Mouse (Mus musculus) embryonic facial prominence, embryonic 15.5 days (tissue): ENCODE results near the gene Clta. TPM values are rescaled to one million over a fixed set of nuclear protein-coding genes. Genes with fewer than 3 reads are reported as not detected.

ENCODE experiments used
- ATAC-seq: fragments of 200-750 bp; cut with Nextera tagmentation; 2 replicates; pipeline ENCODE4 v1.8.0; 2017; ENCODE audit warnings: low read depth, moderate TSS enrichment; ENCODE audit not compliant: insufficient number of reproducible peaks, low FRiP score, low TSS enrichment
- H3K27ac ChIP-seq: fragments of 300-500 bp; sonication (generic); replicated peaks from 2 replicates; pipeline ENCODE4 v1.5.1; 2015; ENCODE audit warnings: mild to moderate bottlenecking, inconsistent platforms
- H3K27me3 ChIP-seq: fragments of 300-500 bp; sonication (generic); 2 replicates; pipeline ENCODE4 v1.6.1; 2015; ENCODE audit warnings: inconsistent platforms
- H3K36me3 ChIP-seq: fragments of 300-500 bp; sonication (generic); 2 replicates; pipeline ENCODE4 v1.6.1; 2015; ENCODE audit warnings: mild to moderate bottlenecking, inconsistent platforms
- H3K4me1 ChIP-seq: fragments of 300-500 bp; sonication (generic); 2 replicates; pipeline ENCODE4 v1.6.1; 2015; ENCODE audit warnings: inconsistent platforms
- H3K4me2 ChIP-seq: fragments of 300-500 bp; sonication (generic); replicated peaks from 2 replicates; pipeline ENCODE4 v1.6.1; 2015; ENCODE audit warnings: mild to moderate bottlenecking, inconsistent platforms
- H3K4me3 ChIP-seq: fragments of 300-500 bp; sonication (generic); replicated peaks from 2 replicates; pipeline ENCODE4 v1.5.1; 2015; ENCODE audit warnings: mild to moderate bottlenecking, inconsistent platforms
- H3K9ac ChIP-seq: fragments of 300-500 bp; sonication (generic); 2 replicates; pipeline ENCODE4 v1.6.1; 2015; ENCODE audit warnings: inconsistent platforms
- H3K9me3 ChIP-seq: fragments of 300-500 bp; sonication (generic); replicated peaks from 2 replicates; pipeline ENCODE4 v1.6.1; 2016; ENCODE audit warnings: inconsistent platforms
- WGBS: fragments of 180-500 bp; shearing (Covaris S2); methylation state at CpG from one replicate; pipeline ENCODE4 v1.1.7; 2015; 5-methylcytosine and 5-hydroxymethylcytosine counted together
- polyA plus RNA-seq: library from polyadenylated mRNA; unstranded; fragments of >200 nt; fragmentation: Nextera tagmentation; extraction: Ambion mirVana; gene quantifications from 2 replicates; pipeline ENCODE4 v1.2.1, GENCODE M21; 2015

Gene Clta
- 247 and 259 TPM in 2 replicates for polyA plus RNA-seq

DNA sequence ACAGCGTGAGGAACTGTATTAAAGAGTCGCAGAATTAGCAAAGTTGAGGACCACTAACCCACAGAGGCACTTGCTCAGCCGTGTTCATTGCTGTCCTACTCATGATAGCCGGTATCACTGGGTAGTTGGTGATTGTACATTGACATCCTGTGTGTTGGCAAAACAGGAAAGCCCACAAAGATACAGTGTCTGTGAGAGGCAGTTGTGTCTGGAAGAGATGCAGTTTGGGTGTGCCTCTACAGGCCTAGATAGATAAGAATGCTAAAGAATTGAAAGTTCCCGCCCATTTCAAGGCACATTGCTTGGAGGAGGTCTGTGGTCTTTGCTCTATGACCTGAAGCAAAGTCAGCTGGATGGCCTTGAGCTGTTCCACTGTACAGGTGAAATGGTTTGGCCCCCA, at the start of gene Clta:
Gene Clta, plus strand, starts transcription at position 327 of the 400 bp plus-strand sequence.
- Histone ChIP-seq H3K36me3 (no peaks in the 10 kb centered on the region), H3K27me3 (no peaks in the 10 kb centered on the region), H3K4me2 (no peak within 1 kb of the TSS), H3K4me3 (no peak within 1 kb of the TSS), H3K9me3 (no peaks in the 10 kb centered on the region), H3K27ac (no peak within 1 kb of the TSS), H3K4me1 (no peaks in the 10 kb centered on the region), H3K9ac (no peak within 1 kb of the TSS)
- 85% methylated on average over 5 of the region's 5 CpGs for WGBS
- ATAC-seq, result no peak

DNA sequence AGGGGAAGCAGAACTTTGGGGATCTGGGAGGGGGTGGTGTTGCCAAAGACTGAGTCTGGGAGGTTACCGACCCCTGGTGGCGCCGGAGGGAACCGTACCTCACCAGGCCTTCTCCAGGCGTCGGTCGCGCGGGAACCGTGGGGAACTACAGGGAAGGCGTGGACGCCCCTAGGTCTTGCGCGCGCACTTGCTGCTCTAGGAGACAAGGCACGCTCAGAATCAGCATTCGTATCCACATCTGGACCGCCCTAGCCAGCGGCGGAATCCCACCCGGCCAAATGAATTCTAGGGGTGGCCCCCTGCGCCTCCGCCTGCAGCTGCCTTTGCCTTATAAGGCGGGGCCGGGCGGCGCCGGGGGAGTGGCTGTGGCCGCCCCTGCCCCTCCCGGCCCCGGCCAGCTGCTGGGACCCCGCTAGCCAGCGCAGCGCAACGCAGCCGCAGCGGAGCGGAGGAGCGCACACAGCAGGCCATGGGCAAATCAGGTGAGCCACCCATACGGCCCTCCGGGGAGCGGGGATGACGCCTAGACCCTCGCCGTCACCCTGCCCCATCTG, 46.9 kb upstream of the Clta start, which contains the start of gene Glipr2:
Gene Glipr2, plus strand, starts transcription at position 110 of the 554 bp plus-strand sequence.
- Histone ChIP-seq H3K27me3 (no peaks in the 10 kb centered on the region), H3K4me2 (peak within 1 kb of the TSS; percentile 93), H3K27ac (peak within 1 kb of the TSS; percentile 87), H3K9ac (peak within 1 kb of the TSS; percentile 44), H3K9me3 (no peaks in the 10 kb centered on the region), H3K36me3 (no peaks in the 10 kb centered on the region), H3K4me3 (peak within 1 kb of the TSS; percentile 73), H3K4me1 (peaks cover 13% of the 10 kb centered on the region)
- under 1% methylated on average over 45 of the region's 45 CpGs for WGBS
- ATAC-seq, result peak; percentile 88

DNA sequence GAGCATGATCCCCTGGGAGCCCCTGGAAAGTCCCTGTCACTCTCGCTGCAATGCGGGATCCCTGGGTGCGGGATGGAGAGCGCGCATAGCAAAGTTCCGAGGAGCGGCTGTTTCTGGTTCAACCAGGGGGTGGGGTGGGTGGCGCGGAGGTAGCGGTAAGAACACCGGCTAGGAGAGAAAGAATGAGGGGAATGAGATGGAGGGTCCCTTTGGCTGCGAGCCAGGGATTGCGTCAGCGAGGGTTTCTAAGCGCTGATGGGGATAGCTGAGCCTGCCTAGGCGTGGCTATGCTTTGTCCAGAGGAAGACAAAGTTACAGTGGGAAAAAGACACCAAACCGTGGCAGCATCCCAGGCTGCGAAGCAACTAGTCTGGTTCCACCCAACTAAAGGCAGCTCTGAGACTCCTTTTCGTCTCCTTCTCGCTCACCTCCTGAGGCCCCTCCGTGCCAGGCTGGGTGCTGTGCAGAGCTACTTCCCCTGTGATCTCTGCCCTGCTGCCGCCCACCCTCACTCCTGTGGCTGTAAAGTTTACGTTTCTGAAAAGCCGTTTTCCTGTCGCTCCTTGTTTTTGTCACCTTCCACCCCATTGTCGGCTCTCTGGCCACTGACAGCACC, 46.3 kb upstream of the Clta start:
- Histone ChIP-seq H3K36me3 (no peaks in the 10 kb centered on the region), H3K4me2 (peak overlapping the region; percentile 93), H3K9me3 (no peaks in the 10 kb centered on the region), H3K27ac (peak overlapping the region; percentile 87), H3K4me3 (peak overlapping the region; percentile 73), H3K9ac (peak overlapping the region; percentile 44), H3K4me1 (peaks cover 13% of the 10 kb centered on the region), H3K27me3 (no peaks in the 10 kb centered on the region)
- ATAC-seq, result peak; percentile 78
- WGBS, result under 1% methylated on average over 26 of the region's 26 CpGs

DNA sequence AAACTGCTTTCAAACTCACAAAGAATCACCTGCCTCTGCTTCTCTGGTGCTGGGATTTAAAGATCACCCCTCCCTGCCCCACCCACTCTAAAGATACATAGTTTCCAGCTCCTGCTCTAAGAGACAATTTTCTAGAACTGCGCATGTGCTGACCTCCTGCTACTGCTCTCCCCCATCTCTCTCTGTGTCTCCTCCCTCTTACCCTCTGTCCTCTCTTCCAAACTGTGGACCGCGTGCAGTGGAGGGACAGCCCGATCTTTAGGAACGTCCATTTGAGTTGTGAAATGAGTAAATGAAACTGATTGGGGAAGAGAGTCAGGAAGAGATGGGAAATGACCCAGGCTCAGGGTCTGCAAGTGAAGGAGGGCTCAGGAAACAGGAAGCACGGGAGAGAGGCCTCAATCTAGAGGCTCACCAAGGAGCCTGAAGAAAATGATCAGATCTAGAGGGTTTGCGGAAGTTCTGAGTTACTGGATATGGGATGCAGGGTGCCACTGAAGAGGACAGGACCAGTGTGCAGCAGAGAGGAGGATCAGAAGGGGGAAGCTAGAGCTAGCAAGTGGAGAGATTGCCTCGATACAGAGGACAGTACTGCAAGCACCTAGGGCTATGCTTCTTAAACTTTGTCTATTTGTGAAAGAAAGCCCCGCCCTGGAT, 44.6 kb upstream of the Clta start:
- Histone ChIP-seq H3K36me3 (no peaks in the 10 kb centered on the region), H3K4me2 (peak overlapping the region; percentile 9; the same call in 1 of the 2 replicates), H3K27ac (no peak overlapping the region), H3K4me1 (peaks cover 22% of the 10 kb centered on the region), H3K9ac (no peak overlapping the region), H3K27me3 (no peaks in the 10 kb centered on the region), H3K9me3 (no peaks in the 10 kb centered on the region), H3K4me3 (no peak overlapping the region)
- ATAC-seq, result no peak
- 62% methylated on average over 9 of the region's 9 CpGs for WGBS

DNA sequence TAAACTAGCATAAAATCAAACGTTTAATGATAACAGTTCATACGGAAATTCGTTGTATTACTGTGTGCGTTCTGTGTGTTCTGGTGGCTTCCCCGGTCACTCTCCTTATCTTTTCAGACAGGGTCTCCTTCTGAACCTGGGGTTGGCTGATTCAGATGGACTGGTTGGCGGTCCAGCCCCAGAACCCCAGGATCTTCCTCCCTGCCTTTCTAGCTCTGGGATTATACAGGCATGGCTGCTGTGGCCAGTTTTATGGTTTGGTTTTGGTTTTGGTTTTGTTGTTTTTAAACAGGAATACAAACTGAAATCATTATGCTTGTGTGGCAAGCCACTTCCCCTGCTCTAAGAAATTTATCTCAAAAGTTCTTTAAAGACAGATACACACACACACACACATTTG, 44.0 kb upstream of the Clta start:
- Histone ChIP-seq H3K4me3 (no peak overlapping the region), H3K4me2 (no peak overlapping the region), H3K27ac (no peak overlapping the region), H3K9ac (no peak overlapping the region), H3K9me3 (no peaks in the 10 kb centered on the region), H3K36me3 (no peaks in the 10 kb centered on the region), H3K4me1 (peaks cover 26% of the 10 kb centered on the region), H3K27me3 (no peaks in the 10 kb centered on the region)
- ATAC-seq, result no peak
- WGBS, result 82% methylated on average over 6 of the region's 6 CpGs

DNA sequence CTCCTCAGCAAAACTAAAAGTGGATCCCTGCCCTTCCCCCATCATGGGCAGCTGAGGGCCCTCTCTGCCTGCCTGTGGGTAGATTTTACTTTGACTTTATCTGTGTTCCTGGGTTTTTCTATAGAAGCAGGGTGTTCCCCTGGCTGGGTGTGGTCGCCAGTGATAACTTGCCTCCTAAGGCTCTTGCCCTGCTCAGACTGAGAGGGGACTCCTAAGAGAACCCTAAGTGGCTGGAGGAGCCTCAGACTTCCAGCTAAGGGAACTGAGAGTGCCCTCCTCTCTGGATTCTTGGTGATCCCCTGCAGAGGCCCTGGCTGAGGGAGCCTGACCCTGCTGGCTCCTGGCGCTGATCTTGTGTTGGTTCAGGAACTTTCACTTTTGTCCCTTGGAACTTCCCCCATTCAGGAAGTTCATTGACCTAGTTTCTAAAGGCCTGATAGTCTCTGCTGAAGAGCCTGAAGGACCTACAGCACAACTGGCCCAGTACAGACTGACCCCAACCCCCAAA, 39.9 kb upstream of the Clta start:
- no peak for ATAC-seq
- Histone ChIP-seq H3K4me2 (no peak overlapping the region), H3K27ac (no peak overlapping the region), H3K9ac (no peak overlapping the region), H3K4me1 (peaks cover 31% of the 10 kb centered on the region), H3K36me3 (no peaks in the 10 kb centered on the region), H3K27me3 (no peaks in the 10 kb centered on the region), H3K4me3 (no peak overlapping the region), H3K9me3 (no peaks in the 10 kb centered on the region)
- 58% methylated on average over 2 of the region's 2 CpGs for WGBS

DNA sequence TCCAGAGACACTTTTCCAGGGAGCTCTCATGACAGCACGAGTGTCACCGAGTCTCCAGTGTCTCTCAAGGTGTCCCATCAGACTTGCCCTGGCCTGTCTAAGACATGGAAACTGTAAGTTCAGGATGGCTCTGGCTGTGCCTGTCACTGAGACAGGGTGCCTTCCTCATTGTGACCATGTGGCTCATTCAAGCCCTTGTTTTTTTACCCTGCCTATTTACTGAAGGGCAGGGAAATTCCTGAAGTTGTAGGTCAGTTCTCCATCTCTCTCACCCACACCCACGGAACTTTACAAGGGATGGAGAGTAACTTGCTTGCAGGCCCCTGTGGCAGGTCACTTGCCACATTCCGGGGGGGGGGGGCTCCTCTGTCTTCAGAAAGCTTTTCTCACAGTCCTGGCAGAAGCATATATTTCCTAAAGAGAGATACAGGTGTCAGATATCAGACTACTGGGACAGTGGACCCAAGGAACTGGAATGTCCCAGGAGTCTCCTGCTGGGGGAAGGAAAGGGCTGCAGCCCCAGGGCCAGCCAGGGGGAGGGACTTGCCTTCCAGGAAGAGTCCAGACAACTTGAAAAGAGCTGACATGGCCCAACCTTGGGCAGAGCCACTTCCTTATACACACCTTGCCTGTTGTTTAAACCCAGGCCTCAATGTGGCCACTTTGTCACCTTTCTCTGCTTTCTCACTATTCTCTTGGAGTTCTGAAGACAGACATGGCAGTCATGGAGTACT, 39.1 kb upstream of the Clta start:
- ATAC-seq, result no peak
- no peak overlapping the region for H3K9ac ChIP-seq
- no peaks in the 10 kb centered on the region for H3K9me3 ChIP-seq
- peaks cover 33% of the 10 kb centered on the region for H3K4me1 ChIP-seq
- H3K4me3 ChIP-seq, result no peak overlapping the region
- no peak overlapping the region for H3K4me2 ChIP-seq
- no peaks in the 10 kb centered on the region for H3K27me3 ChIP-seq
- WGBS, result 34% methylated on average over 4 of the region's 4 CpGs
- H3K36me3 ChIP-seq, result no peaks in the 10 kb centered on the region
- no peak overlapping the region for H3K27ac ChIP-seq

DNA sequence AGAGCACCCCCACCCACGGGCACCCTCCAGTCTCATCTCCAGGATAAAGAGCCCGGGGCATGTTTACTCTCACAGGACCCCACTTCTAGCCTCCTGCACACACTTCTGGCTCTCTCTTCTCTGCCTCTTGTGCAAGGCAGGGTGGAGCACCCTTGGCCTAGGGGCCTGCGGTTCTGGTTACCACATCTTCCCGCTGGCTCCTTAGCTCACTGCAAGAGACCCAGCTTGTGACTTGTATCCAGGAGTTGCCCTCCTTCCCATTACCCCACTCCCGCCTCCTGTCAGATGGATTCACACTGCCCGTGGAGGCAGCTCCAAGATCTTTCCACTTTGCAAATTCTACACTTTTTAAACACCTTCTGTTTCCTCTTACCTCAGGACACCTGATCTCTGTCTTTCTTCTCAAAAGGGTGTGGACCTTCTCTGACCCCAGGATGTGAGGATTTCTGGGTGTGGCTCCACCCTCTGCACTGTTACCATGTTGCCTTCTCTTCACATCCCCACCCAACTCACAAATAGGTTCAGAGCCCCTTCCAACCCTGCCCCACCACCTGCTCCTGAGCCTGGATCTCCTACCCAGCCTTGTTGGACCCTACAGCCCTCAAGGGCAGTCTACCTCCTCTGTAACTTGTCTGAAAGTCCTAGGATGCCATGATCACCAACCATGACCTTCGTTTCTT, 38.3 kb upstream of the Clta start:
- Histone ChIP-seq H3K27me3 (no peaks in the 10 kb centered on the region), H3K27ac (no peak overlapping the region), H3K36me3 (0 out of 2 replicates have a peak, but pooled peaks cover 3% of the 10 kb centered on the region), H3K9ac (no peak overlapping the region), H3K9me3 (no peaks in the 10 kb centered on the region), H3K4me3 (no peak overlapping the region), H3K4me1 (peaks cover 33% of the 10 kb centered on the region), H3K4me2 (no peak overlapping the region)
- no peak for ATAC-seq
- 69% methylated on average over 7 of the region's 7 CpGs for WGBS

DNA sequence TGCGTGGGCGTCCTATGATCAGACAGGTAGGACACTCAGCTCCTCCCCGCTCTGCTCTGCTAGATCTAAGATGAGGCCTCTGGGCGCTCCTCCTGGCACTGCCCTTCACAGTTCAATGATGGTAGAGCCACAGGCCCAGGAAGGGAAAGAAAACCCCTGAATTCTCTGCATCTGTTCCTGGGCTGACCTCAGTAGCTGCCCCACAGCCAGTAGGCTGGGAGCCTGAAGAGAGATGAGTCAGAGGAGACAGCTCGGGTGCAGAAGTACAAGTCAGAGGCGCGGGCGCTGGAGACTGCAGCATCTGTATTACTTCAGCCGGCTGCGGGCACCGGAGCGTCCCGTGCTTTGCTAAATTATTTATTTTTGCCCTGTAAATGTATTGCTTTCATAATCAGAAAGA, 35.6 kb upstream of the Clta start:
- 40% methylated on average over 13 of the region's 13 CpGs for WGBS
- no peak for ATAC-seq
- Histone ChIP-seq H3K36me3 (0 out of 2 replicates have a peak, but pooled peaks cover 3% of the 10 kb centered on the region), H3K27ac (no peak overlapping the region), H3K9ac (no peak overlapping the region), H3K4me3 (no peak overlapping the region), H3K4me2 (no peak overlapping the region; the same call in 1 of the 2 replicates), H3K27me3 (no peaks in the 10 kb centered on the region), H3K4me1 (peaks cover 46% of the 10 kb centered on the region), H3K9me3 (no peaks in the 10 kb centered on the region)

DNA sequence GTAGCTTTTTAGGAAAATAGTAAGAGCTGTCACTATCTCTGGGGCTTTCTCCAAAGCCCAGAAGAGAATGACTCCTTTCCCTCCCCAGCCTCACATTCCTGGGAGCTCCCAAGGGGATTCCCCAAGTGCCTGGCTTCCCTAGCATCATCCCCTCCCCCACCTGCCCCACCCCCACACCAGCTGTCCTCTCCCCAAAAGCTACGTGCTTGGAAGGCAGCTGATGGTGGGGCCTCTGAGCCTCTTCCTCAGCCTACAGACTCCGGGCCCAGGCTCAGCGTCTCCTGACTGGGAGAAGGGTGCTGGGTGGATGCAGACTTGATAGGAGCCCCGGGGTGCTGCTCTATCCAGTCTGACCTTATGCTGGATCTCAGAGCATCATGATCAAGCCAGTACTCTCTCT, 34.9 kb upstream of the Clta start:
- no peak overlapping the region for H3K4me2 ChIP-seq
- no peak for ATAC-seq
- 20% methylated on average over 4 of the region's 4 CpGs for WGBS
- H3K36me3 ChIP-seq, result 0 out of 2 replicates have a peak, but pooled peaks cover 3% of the 10 kb centered on the region
- H3K4me3 ChIP-seq, result no peak overlapping the region
- H3K9ac ChIP-seq, result no peak overlapping the region
- H3K9me3 ChIP-seq, result no peaks in the 10 kb centered on the region
- no peaks in the 10 kb centered on the region for H3K27me3 ChIP-seq
- no peak overlapping the region for H3K27ac ChIP-seq
- peaks cover 39% of the 10 kb centered on the region for H3K4me1 ChIP-seq
